In the genomic region with DNA sequence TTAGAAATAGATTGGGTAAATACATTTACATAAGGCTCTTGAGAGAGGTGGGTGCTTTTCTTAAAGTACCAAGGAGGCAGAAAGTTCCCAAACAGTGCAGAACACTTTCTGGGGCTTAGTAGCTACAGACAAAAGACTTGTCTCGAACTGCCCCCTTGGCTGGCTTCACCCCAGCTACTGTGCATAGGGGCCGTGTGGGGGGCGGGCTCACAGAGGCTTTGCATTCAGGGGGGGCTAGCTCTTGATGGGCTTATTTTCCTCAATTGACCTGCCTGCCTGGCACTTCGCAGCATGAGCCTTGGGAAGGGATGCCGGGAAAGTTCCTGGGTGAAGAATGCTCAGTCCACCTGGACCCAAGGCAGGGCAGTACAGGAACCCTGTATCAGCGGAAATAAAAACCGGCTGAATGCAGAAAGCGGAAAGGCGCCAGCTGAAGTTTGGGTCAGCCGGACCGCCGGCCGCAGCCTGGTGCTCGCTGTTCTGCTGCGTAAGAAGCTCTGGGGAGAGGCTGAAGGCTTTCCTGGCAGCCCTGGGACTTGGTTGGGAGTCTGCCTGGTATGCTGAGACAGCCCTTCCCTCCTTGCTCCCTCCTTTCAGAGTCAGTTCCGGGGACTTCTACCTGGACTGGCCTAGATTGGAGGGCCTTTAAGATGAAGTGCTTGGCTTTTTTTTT, we compare ENCODE assay signal across 8 mouse cellular contexts.
DNase-seq lines count a peak whose midpoint lies in the region; ATAC-seq lines count a peak whose summit lies in the region.

No protein-coding gene starts in this region.

- H3K9ac ChIP-seq in heart, embryonic 11.5 days (ENCODE audit: low read depth, low read length) = no peak overlapping the region
- H3K9ac ChIP-seq in hindbrain, embryonic 12.5 days = no peak overlapping the region
- no peak overlapping the region for H3K9ac ChIP-seq in midbrain, embryonic 12.5 days (replicated peaks)

- H3K4me3 ChIP-seq in heart, embryonic 11.5 days (ENCODE audit: low read depth, low read length) = no peak overlapping the region
- no peak overlapping the region for H3K4me3 ChIP-seq in hindbrain, embryonic 12.5 days
- H3K4me3 ChIP-seq in midbrain, embryonic 12.5 days = 0 out of 2 replicates have a peak overlapping the region, but pooled peaks have one; percentile 6

- H3K4me1 ChIP-seq in heart, embryonic 11.5 days (ENCODE audit: control insufficient read depth, insufficient read depth, low read length) = peaks cover 2% of the 10 kb centered on the region; the same call in 1 of the 2 replicates
- H3K4me1 ChIP-seq in hindbrain, embryonic 12.5 days = peaks cover 14% of the 10 kb centered on the region
- peaks cover 6% of the 10 kb centered on the region for H3K4me1 ChIP-seq in midbrain, embryonic 12.5 days

- no peaks in the 10 kb centered on the region for H3K36me3 ChIP-seq in heart, embryonic 11.5 days (ENCODE audit: control insufficient read depth, insufficient read depth, low read length)
- no peaks in the 10 kb centered on the region for H3K36me3 ChIP-seq in hindbrain, embryonic 12.5 days
- H3K36me3 ChIP-seq in midbrain, embryonic 12.5 days = no peaks in the 10 kb centered on the region

- ATAC-seq in heart, embryonic 11.5 days (replicated peaks; ENCODE audit: insufficient number of reproducible peaks, low FRiP score, low TSS enrichment) = no peak
- ATAC-seq in hindbrain, embryonic 12.5 days (ENCODE audit: low FRiP score) = no peak
- 0 out of 2 replicates have a peak, but pooled peaks have one; percentile 34 for ATAC-seq in midbrain, embryonic 12.5 days (ENCODE audit: low FRiP score, low read depth)

- H3K27ac ChIP-seq in heart, embryonic 11.5 days (ENCODE audit: low read depth, low read length) = no peak overlapping the region
- no peak overlapping the region for H3K27ac ChIP-seq in hindbrain, embryonic 12.5 days
- H3K27ac ChIP-seq in midbrain, embryonic 12.5 days (replicated peaks) = no peak overlapping the region

- no peak for DNase-seq in heart, postnatal 25 days (ENCODE audit: low spot score)
- peak; percentile 36 for DNase-seq in cerebellum, postnatal 36 days
- DNase-seq in layer of hippocampus, adult 11-12 months (ENCODE audit: low spot score) = no peak
- DNase-seq in right cerebral cortex, adult 18-20 months = no peak
- no peak for DNase-seq in thymus, adult 18-20 months

- peaks cover 2% of the 10 kb centered on the region; the same call in 1 of the 2 replicates for H3K27me3 ChIP-seq in heart, embryonic 11.5 days (ENCODE audit: control insufficient read depth, insufficient read depth, low read length)
- H3K27me3 ChIP-seq in hindbrain, embryonic 12.5 days = no peaks in the 10 kb centered on the region
- no peaks in the 10 kb centered on the region; the same call in 1 of the 2 replicates for H3K27me3 ChIP-seq in midbrain, embryonic 12.5 days

- peak overlapping the region; percentile 40 for H3K4me2 ChIP-seq in heart, embryonic 11.5 days
- peak overlapping the region; percentile 29; the same call in 1 of the 2 replicates for H3K4me2 ChIP-seq in hindbrain, embryonic 12.5 days (replicated peaks)
- peak overlapping the region; percentile 29 for H3K4me2 ChIP-seq in midbrain, embryonic 12.5 days (replicated peaks)

- intact Hi-C loops in heart, postnatal 25 days (cut with DNase I) = no loop called here

- H3K9me3 ChIP-seq in heart, embryonic 11.5 days (replicated peaks; ENCODE audit: control insufficient read depth, low read length) = peaks cover 7% of the 10 kb centered on the region; the same call in 1 of the 2 replicates
- 0 out of 2 replicates have a peak, but pooled peaks cover 8% of the 10 kb centered on the region for H3K9me3 ChIP-seq in hindbrain, embryonic 12.5 days (replicated peaks)
- no peaks in the 10 kb centered on the region for H3K9me3 ChIP-seq in midbrain, embryonic 12.5 days

- 46% methylated on average over 16 of the region's 16 CpGs for WGBS in heart, embryonic 11.5 days (ENCODE audit: insufficient replicate concordance)
- 26% methylated on average over 16 of the region's 16 CpGs for WGBS in hindbrain, embryonic 12.5 days
- 14% methylated on average over 16 of the region's 16 CpGs for WGBS in midbrain, embryonic 12.5 days

Comparison
In these comparisons a context has a peak if more than half of its experiments do, and no peak if none do; other contexts are left out.
1. DNase-seq: peak in cerebellum, postnatal 36 days (2 of 2); none in heart, postnatal 25 days (single experiment), layer of hippocampus, adult 11-12 months (single experiment), right cerebral cortex, adult 18-20 months (single experiment) and thymus, adult 18-20 months (0 of 2).
2. Peak in every context shown above with its lines, with median percentiles within 50 percentile points of each other: H3K4me2 ChIP-seq.